11 mouse cellular contexts compared by ENCODE assay signal in genomic region chr2:57820923-57821322, GRCm38 (mm10).
"Had no signal": no experiment of that assay in that cellular context is flagged by ENCODE, and none has a peak within 500 bp of the region (broad histone marks: within the 10 kb centered on the region; RNA-seq: fewer than 3 reads in every experiment).

No protein-coding gene starts in this region.

- H3K36me3 ChIP-seq: midbrain, embryonic 12.5 days; neural tube, embryonic 13.5 days had no signal

- H3K9ac ChIP-seq: liver, embryonic 14.5 days; midbrain, embryonic 12.5 days; neural tube, embryonic 13.5 days had no signal

- H3K27ac ChIP-seq: liver, embryonic 14.5 days; midbrain, embryonic 12.5 days; neural tube, embryonic 13.5 days had no signal

- H3K4me3 ChIP-seq: midbrain, embryonic 12.5 days; neural tube, embryonic 13.5 days had no signal

- H3K4me2 ChIP-seq: midbrain, embryonic 12.5 days; neural tube, embryonic 13.5 days had no signal

- H3K9me3 ChIP-seq: midbrain, embryonic 12.5 days; neural tube, embryonic 13.5 days had no signal

- DNase-seq: kidney, adult 18-20 months; kidney, postnatal 10 days; kidney, postnatal 4 days; left cerebral cortex, postnatal 4 days; lung, adult 18-20 months; right cerebral cortex, adult 18-20 months; right cerebral cortex, postnatal 25 days; thymus, postnatal 36 days had no signal

- H3K27me3 ChIP-seq: midbrain, embryonic 12.5 days; neural tube, embryonic 13.5 days had no signal
